Mouse (Mus musculus) intestine, embryonic 15.5 days (tissue): ENCODE results near the gene Bbx. TPM values are rescaled to one million over a fixed set of nuclear protein-coding genes. Genes with fewer than 3 reads are reported as not detected.

ENCODE experiments used
- ATAC-seq: fragments of 200-750 bp; cut with Nextera tagmentation; 2 replicates; pipeline ENCODE4 v1.8.0; 2017; ENCODE audit warnings: moderate TSS enrichment, moderate library complexity
- H3K27ac ChIP-seq: fragments of 300-500 bp; sonication (generic); 2 replicates; pipeline ENCODE4 v1.5.1; 2015; ENCODE audit warnings: mild to moderate bottlenecking, inconsistent platforms
- H3K27me3 ChIP-seq: fragments of 300-500 bp; sonication (generic); replicated peaks from 2 replicates; pipeline ENCODE4 v1.6.1; 2015; ENCODE audit warnings: inconsistent platforms
- H3K36me3 ChIP-seq: fragments of 300-500 bp; sonication (generic); 2 replicates; pipeline ENCODE4 v1.6.1; 2015; ENCODE audit warnings: inconsistent platforms
- H3K4me1 ChIP-seq: fragments of 300-500 bp; sonication (generic); replicated peaks from 2 replicates; pipeline ENCODE4 v1.6.1; 2015; ENCODE audit warnings: inconsistent platforms
- H3K4me2 ChIP-seq: fragments of 300-500 bp; sonication (generic); replicated peaks from 2 replicates; pipeline ENCODE4 v1.6.1; 2015; ENCODE audit warnings: mild to moderate bottlenecking, inconsistent platforms
- H3K4me3 ChIP-seq: fragments of 300-500 bp; sonication (generic); replicated peaks from 2 replicates; pipeline ENCODE4 v1.5.1; 2015; ENCODE audit warnings: inconsistent platforms
- H3K9ac ChIP-seq: fragments of 300-500 bp; sonication (generic); 2 replicates; pipeline ENCODE4 v1.6.1; 2015; ENCODE audit warnings: inconsistent platforms
- H3K9me3 ChIP-seq: fragments of 300-500 bp; sonication (generic); 2 replicates; pipeline ENCODE4 v1.6.1; 2016; ENCODE audit warnings: inconsistent platforms
- WGBS: fragments of 180-500 bp; shearing (Covaris S2); methylation state at CpG from one replicate; pipeline ENCODE4 v1.1.7; 2015; 5-methylcytosine and 5-hydroxymethylcytosine counted together
- polyA plus RNA-seq: library from polyadenylated mRNA; unstranded; fragments of >200 nt; fragmentation: Nextera tagmentation; extraction: Ambion mirVana; gene quantifications from 2 replicates; pipeline ENCODE4 v1.2.1, GENCODE M21; 2015

Gene Bbx
- polyA plus RNA-seq, 1 experiment from 2014 or later: 33.8 TPM

GRCm38 (mm10) chr16:50167231-50167982 is 264.8 kb downstream of the Bbx start:
- H3K4me1 ChIP-seq: no peaks in the 10 kb centered on the region
- WGBS: 82% methylated on average over 16 of the region's 16 CpGs

GRCm38 (mm10) chr16:50160418-50161271 is 271.5 kb downstream of the Bbx start:
- Histone ChIP-seq H3K36me3 (no peaks in the 10 kb centered on the region), H3K4me1 (no peaks in the 10 kb centered on the region), H3K4me2 (no peak overlapping the region), H3K9ac (no peak overlapping the region), H3K9me3 (no peaks in the 10 kb centered on the region), H3K4me3 (no peak overlapping the region), H3K27ac (no peak overlapping the region), H3K27me3 (no peaks in the 10 kb centered on the region)
- ATAC-seq: no peak
- WGBS: 94% methylated on average over 11 of the region's 11 CpGs

More at GRCm38 (mm10) chr16:50167231-50167982, 264.8 kb downstream of the Bbx start:
- H3K36me3 ChIP-seq: no peaks in the 10 kb centered on the region
- no peaks in the 10 kb centered on the region for H3K9me3 ChIP-seq
- ATAC-seq: no peak
- no peaks in the 10 kb centered on the region for H3K27me3 ChIP-seq
- no peak overlapping the region for H3K9ac ChIP-seq
- H3K4me3 ChIP-seq: no peak overlapping the region
- H3K4me2 ChIP-seq: no peak overlapping the region
- no peak overlapping the region for H3K27ac ChIP-seq

GRCm38 (mm10) chr16:50158546-50158945 is 273.6 kb downstream of the Bbx start:
- Histone ChIP-seq H3K9ac (no peak overlapping the region), H3K9me3 (no peaks in the 10 kb centered on the region), H3K4me3 (no peak overlapping the region), H3K4me1 (no peaks in the 10 kb centered on the region), H3K36me3 (no peaks in the 10 kb centered on the region), H3K27me3 (no peaks in the 10 kb centered on the region), H3K27ac (no peak overlapping the region), H3K4me2 (no peak overlapping the region)
- 82% methylated on average over 5 of the region's 5 CpGs for WGBS
- no peak for ATAC-seq

GRCm38 (mm10) chr16:50149606-50150005 is 282.6 kb downstream of the Bbx start:
- no peak for ATAC-seq
- no peak overlapping the region for H3K9ac ChIP-seq
- no peaks in the 10 kb centered on the region for H3K36me3 ChIP-seq
- H3K27ac ChIP-seq: no peak overlapping the region
- no peaks in the 10 kb centered on the region for H3K27me3 ChIP-seq
- H3K4me1 ChIP-seq: no peaks in the 10 kb centered on the region
- 84% methylated on average over 4 of the region's 4 CpGs for WGBS
- no peaks in the 10 kb centered on the region for H3K9me3 ChIP-seq
- no peak overlapping the region for H3K4me3 ChIP-seq
- H3K4me2 ChIP-seq: no peak overlapping the region

- Histone ChIP-seq H3K4me2 (no peak overlapping the region), H3K27ac (no peak overlapping the region), H3K4me1 (no peaks in the 10 kb centered on the region), H3K9me3 (no peaks in the 10 kb centered on the region), H3K36me3 (no peaks in the 10 kb centered on the region), H3K27me3 (no peaks in the 10 kb centered on the region), H3K9ac (no peak overlapping the region), H3K4me3 (no peak overlapping the region)
- ATAC-seq: no peak
- WGBS: 72% methylated on average over 2 of the region's 2 CpGs
Observed at GRCm38 (mm10) chr16:50147900-50148299, 284.3 kb downstream of the Bbx start.

Other genes starting within 250 kb of the Bbx start
- gene Ccdc54, start 158.8 kb upstream of the Bbx start, polyA plus RNA-seq: not detected in 2 replicates